Mouse (Mus musculus) granulocyte monocyte progenitor cell, adult 5-6 weeks (primary cell): ENCODE measurements around the gene Pdxdc1. TPM values are rescaled to one million over a fixed set of nuclear protein-coding genes. Genes with fewer than 3 reads are reported as not detected.
"Not testable (repeated sequence)": the region's sequence is repeated elsewhere in the genome, so short reads cannot be mapped to it uniquely, and the experiment has no call there.

Experiments used
- ATAC-seq: replicated peaks from 2 replicates; pipeline ENCODE4 v1.8.0; 2016; ENCODE audit warnings: mild to moderate bottlenecking, moderate TSS enrichment, inconsistent platforms; ENCODE audit not compliant: poor library complexity, severe bottlenecking
- total RNA-seq, 2 experiments: library from RNA; stranded (forward) in 1 of 2; stranded (reverse) in 1 of 2; fragments of 200-712, 200-1000 nt in 1 of 2; fragments of >200 nt in 1 of 2; fragmentation: Nextera tagmentation in 1 of 2; gene quantifications; 2 replicates each; pipeline ENCODE4 v1.2.3; 2014 to 2017

Pdxdc1 gene
- total RNA-seq (2014; fragmentation: Nextera tagmentation), result 48.3 and 52.0 TPM in 2 replicates
- 67.8 and 71.6 TPM in 2 replicates for total RNA-seq (2017)

- ATAC-seq, result peak; percentile 78
Observed at GRCm38 (mm10) chr16:13902888-13903483, at the start of gene Pdxdc1, which contains the start of gene Mpv17l. Gene Pdxdc1 (minus strand): TSS chr16:13903131. Gene Mpv17l (plus strand): TSS chr16:13903161.

DNA sequence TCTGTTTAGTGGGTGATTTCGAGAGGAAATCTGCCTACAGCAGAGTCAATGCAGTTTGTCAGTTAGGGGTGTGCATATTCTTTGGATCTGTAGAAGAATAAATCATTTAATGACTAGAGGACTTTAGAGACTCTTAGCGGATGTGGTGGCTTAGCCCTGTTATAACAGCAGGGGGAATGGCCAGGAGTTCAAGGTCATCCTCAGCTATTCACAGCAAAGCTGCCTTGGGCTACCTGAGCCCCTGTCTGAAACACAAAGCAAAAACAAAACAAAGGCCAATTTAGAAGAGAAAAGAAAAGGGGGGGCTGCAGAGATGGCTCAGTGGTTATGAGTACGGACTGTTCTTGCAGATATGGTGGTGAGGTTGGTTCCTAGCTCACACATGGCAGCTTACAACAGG lies 48.3 kb upstream of the Pdxdc1 start:
- ATAC-seq, result no peak

GRCm38 (mm10) chr16:13946306-13946705 lies 43.4 kb upstream of the Pdxdc1 start:
- no peak for ATAC-seq

DNA sequence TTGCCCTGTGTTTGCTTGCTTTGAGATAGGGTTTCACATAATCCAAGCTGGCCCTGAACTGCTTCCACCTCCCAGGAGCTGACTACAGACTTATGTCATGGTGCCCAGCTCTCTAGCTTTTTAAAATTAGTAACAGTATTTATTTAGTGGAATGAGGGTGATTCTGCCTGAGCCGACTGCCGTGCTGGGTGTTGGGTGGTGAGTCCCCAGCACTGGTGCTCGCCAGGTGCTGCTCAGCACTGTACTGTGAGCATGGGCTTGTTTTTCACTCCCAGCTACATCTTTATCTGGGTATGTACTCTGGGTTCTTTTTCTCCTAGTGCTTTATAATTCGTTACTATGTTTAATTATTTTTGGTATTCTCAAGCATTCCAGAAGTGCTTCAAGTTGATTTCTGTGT lies 42.2 kb upstream of the Pdxdc1 start:
- no peak for ATAC-seq

- no peak for ATAC-seq
Observed at GRCm38 (mm10) chr16:13944752-13945151, 41.8 kb upstream of the Pdxdc1 start.

GRCm38 (mm10) chr16:13944178-13944577 lies 41.2 kb upstream of the Pdxdc1 start:
- ATAC-seq, result 0 out of 2 replicates have a peak, but pooled peaks have one; percentile 16

- peak; percentile 52 for ATAC-seq
Observed at GRCm38 (mm10) chr16:13940847-13941395, 38.0 kb upstream of the Pdxdc1 start.

- no peak; the same call in 1 of the 2 replicates for ATAC-seq
Observed at GRCm38 (mm10) chr16:13940139-13940846, 37.4 kb upstream of the Pdxdc1 start.

DNA sequence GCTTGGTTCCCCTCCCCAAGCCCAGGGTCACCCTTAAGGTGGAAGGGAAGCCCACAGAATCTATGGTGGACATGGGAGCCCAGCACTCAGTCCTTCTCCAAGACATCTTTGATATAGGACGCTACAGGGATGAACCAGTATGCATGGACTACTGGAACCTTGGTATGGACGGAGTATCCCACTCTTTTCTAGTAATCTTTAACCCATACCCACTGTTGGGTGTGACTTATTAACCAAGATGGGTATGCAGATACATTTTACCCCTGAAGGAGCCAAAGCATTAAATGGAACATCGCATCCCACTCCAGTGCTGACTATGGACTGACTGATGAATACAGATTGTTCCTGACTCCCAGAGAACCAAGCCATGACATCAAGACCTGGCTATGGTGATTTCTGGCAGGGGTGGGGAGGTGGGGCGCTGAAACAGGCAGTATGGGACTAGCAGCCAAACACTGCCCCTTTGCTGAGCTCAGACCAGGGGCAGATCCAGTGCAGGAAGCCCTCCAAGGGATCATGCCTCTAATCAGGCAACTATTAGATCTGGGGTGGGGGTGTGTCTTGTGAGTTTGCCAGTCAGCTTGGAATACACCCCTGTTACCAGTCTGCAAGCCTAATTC lies 24.6 kb upstream of the Pdxdc1 start:
- ATAC-seq, result no peak

GRCm38 (mm10) chr16:13922966-13923365 lies 20.0 kb upstream of the Pdxdc1 start:
- not testable (repeated sequence) for ATAC-seq

- not testable (repeated sequence) for ATAC-seq
Observed at GRCm38 (mm10) chr16:13922499-13922898, 19.6 kb upstream of the Pdxdc1 start.

DNA sequence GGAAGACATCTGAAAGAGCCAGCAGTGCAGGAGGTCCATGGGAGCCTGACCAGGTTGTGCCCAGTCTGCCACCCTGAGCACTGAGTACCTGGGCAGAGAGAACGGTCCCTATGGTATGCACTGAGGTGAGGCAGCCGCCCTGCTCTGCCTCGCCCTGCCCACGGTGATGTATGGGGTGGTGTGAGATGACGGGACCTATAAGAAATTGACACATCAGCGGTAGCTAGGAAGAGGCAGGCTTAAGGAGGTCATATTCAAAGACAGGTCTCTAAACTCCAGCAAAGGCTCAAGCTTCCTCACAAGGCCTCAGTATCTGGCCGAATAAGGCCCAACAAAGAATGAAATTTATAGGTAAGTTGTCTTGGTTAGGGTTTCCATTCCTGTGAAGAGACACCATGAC lies 18.9 kb upstream of the Pdxdc1 start:
- no peak for ATAC-seq

GRCm38 (mm10) chr16:13921063-13921462 lies 18.1 kb upstream of the Pdxdc1 start:
- peak; percentile 59 for ATAC-seq

GRCm38 (mm10) chr16:13920093-13920492 lies 17.2 kb upstream of the Pdxdc1 start:
- no peak for ATAC-seq

GRCm38 (mm10) chr16:13907297-13907696 lies 4.4 kb upstream of the Pdxdc1 start:
- ATAC-seq, result no peak

GRCm38 (mm10) chr16:13903488-13903887 lies 557 bp upstream of the Pdxdc1 start:
- peak; percentile 67 for ATAC-seq

GRCm38 (mm10) chr16:13902397-13902831 lies 517 bp downstream of the Pdxdc1 start:
- no peak for ATAC-seq

- ATAC-seq, result no peak
Observed at GRCm38 (mm10) chr16:13898981-13899380, 4.0 kb downstream of the Pdxdc1 start.

- no peak for ATAC-seq
Observed at GRCm38 (mm10) chr16:13896357-13896756, 6.6 kb downstream of the Pdxdc1 start.

DNA sequence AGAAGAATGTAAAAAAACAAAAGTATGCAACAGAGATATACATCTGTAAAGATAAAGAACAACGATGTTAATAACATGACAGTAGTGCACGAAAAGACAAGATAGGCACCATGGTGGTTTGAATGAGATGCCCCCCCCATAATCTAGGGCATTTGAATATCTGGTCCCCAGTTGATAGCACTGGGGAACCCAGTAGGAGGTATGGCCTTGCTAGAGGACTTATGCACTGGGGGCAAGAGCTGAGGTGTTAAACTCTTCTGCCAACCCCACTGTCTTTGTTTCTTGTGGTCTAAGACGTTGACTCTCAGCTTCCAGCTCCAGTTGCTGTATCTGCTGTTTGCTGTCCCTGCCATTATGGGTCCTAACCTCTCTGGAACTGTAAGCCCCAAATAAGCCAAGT lies 7.2 kb downstream of the Pdxdc1 start:
- ATAC-seq, result no peak

DNA sequence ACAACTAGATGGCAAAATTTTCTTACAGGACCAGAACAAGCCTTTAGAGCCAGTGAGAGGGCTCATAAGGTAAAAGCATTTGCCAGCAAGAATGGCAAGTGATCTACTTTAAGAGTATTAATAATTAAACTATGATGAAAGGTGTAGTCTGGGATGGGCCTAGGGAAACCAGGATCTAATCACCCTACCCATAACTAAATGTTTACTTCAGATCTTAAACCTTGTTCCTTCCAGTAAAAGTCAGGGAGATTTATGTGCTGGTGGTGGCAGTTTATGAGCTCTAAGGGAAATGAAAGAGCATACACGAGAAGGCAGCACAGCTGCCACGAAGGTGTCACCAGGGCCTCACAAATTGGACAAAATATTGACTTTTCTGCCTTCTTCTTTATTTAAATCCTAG lies 8.8 kb downstream of the Pdxdc1 start:
- ATAC-seq, result no peak
